Mouse (Mus musculus) erythroid progenitor cell, adult 5-6 weeks (primary cell): ENCODE data around the gene Lyl1. TPM values are rescaled to one million over a fixed set of nuclear protein-coding genes. Genes with fewer than 3 reads are reported as not detected.

Experiments used
- ATAC-seq: replicated peaks from 2 replicates; pipeline ENCODE4 v1.8.0; 2016; ENCODE audit warnings: moderate number of reproducible peaks, mild to moderate bottlenecking, moderate TSS enrichment, inconsistent platforms; ENCODE audit not compliant: poor library complexity, low FRiP score, severe bottlenecking
- total RNA-seq, 2 experiments: library from RNA; stranded (forward) in 1 of 2; stranded (reverse) in 1 of 2; fragments of 150-400 nt in 1 of 2; fragments of 186-747, 209-891 nt in 1 of 2; gene quantifications; 2 replicates each; pipeline versions ENCODE4 v1.2.3 to v1.2.4; 2015 to 2017; ENCODE audit warnings: low replicate concordance in 2 of 2

Lyl1 gene
- total RNA-seq (2015; ENCODE audit: low replicate concordance) (98.7 and 109 TPM in 2 replicates), total RNA-seq (2017; ENCODE audit: low replicate concordance) (54.7 and 70.5 TPM in 2 replicates)

DNA sequence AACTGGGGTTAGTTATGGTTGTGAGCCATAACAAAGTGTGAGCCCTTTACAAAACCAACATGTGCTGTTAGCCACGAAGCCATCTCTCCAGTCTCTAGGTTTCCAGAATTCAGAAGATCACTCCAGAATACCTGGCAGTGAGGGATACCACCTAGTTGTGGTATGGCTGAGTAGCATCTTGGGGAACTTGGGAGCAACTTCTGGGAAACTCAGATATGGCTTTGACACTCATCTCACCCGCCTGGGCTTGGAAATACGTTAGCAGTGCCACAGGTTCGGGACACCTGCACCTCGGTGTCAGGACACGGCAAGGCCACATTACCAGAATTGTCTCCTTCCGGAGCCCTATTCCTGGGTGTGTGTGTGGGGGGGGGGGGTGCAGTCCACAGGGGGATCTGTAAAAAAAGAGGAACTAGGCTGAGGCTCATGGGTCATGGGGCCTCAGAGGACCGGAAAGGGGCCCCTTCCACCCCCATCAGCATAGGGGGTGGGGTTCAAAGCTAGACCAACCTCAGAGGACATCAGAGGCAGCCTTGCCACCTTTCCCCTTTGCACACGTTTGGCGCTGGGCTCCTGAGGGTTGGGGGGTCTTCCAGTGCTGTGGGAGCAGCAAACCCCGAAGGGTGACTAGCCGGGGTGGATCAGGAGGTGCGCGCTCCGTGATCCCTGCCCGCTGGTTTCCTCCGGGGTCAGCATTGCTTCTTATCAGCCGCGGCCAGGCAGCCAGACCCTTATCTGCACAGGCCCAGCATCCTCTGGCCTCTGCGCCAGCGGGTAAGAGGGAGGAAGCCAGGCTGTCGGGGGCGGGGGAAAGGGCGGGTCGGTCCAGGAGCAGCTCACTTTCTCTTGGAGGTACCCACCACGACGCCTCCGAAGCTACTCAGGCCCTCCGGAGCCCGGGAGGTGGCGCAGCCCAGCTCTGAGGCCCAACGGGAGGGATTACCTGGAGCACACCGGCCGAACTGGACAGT, at the start of gene Lyl1:
Lyl1 (plus strand) TSS at position 517 of the 971 bp plus-strand sequence.
- ATAC-seq = peak; percentile 71

DNA sequence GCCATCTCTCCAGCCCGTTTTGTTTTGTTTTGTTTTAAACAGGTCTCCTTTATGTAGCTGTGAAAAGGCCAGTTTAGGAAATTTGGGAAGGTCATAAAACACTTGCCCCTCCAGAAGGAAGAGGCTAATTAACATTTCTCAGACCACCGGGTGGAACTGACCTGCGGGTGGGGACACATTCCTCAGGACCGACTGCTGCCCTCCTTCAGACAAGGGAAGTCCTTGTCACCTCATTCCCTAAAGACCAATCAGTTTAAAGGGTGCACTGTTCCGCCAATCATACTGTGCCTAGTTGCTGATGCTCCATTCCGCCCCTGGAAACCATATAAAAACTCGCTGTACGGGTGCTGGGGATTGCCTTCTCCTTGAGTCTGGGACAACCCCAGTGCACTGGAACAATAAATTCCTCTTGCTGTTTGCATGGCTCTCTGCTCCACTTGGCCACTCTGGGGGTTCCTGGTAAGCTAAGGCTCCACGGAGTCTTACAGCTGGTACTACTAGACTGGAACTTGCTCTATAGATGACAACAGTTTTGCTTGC, 48.1 kb upstream of the Lyl1 start:
- no peak for ATAC-seq

GRCm38 (mm10) chr8:84654597-84654996, 46.7 kb upstream of the Lyl1 start:
- ATAC-seq = no peak

DNA sequence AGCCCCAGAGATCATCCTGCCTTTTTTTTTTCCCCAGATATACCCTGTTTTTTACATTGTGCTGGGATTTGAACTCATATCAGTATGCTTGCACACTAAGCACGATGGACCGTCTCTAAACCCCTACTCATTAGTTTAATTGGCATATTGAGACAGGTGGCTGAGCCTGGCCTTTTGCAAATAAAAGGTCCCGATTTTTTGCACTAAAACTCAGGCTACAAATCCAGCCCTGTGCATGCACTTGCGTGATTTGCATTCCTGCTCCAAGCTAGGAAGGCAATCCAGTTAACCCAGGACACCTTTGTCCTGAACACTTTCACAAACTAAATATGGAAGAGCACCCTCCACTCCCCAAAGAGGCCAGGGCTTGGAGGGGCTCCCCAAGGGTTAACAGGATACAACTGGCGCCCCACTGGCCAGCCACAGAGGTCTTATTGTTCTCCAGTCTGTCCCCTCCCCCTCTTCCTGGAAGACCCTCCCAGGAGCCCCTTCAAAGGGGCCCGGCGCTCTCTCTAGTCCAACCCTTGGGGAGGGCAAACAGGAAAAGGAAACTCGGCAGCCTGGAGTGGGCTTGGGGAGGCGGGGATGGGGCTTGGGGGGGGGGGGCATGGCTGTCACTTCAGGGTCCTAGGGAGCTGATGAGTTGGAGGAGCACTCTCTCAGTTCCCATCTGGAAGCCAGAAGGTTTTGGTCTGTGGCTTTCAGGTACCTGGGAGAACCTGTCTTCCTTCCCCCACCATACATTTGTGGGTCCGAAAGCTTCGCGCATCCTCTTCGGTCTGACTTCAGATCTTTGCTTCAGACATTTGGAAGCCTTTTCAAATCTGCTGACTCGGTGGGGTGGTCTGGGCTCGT, 45.7 kb upstream of the Lyl1 start:
- no peak for ATAC-seq

DNA sequence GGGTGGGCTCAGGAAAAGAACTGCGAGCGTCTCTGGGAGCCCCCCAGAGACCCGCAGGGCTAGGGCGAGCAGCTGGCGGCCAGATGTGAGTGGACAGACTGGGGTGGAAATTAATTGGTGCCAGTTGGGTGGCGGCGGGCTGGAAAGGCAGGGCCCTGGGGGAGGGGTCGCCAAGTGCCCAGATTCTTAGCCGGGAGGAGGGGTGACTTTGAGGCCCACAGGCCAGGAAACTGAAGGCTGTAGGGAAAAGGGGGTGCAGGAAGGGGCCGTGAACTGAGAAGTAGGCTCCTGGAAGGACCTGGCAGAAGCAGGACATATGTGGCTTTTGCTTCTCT, 45.1 kb upstream of the Lyl1 start:
- ATAC-seq = no peak

- peak; percentile 74 for ATAC-seq
These were observed 44.6 kb upstream of the Lyl1 start for GRCm38 (mm10) chr8:84656641-84657126.

GRCm38 (mm10) chr8:84657203-84657602, 44.1 kb upstream of the Lyl1 start:
- ATAC-seq = no peak

DNA sequence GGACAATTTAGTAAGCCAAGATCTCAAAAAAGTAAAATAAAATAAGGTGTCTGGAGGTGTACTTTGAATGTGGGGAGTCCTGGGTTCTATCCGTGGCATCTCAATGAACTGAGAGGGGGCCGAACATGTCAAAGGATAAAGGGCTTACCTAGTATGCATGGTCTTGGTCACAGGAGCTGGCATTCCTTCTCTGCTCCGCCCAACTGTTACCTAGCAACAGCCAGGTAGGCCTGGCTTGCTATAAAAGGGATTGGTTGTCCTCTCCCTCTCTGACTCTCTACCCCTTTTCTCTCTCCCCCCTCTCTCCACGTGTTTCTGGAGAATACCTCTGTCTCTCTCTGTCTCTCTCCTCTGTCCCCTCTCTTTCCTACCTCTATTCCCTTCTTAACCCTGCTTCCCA, 43.6 kb upstream of the Lyl1 start:
- ATAC-seq = no peak

- ATAC-seq = no peak
These were observed 42.3 kb upstream of the Lyl1 start for GRCm38 (mm10) chr8:84658951-84659350.

DNA sequence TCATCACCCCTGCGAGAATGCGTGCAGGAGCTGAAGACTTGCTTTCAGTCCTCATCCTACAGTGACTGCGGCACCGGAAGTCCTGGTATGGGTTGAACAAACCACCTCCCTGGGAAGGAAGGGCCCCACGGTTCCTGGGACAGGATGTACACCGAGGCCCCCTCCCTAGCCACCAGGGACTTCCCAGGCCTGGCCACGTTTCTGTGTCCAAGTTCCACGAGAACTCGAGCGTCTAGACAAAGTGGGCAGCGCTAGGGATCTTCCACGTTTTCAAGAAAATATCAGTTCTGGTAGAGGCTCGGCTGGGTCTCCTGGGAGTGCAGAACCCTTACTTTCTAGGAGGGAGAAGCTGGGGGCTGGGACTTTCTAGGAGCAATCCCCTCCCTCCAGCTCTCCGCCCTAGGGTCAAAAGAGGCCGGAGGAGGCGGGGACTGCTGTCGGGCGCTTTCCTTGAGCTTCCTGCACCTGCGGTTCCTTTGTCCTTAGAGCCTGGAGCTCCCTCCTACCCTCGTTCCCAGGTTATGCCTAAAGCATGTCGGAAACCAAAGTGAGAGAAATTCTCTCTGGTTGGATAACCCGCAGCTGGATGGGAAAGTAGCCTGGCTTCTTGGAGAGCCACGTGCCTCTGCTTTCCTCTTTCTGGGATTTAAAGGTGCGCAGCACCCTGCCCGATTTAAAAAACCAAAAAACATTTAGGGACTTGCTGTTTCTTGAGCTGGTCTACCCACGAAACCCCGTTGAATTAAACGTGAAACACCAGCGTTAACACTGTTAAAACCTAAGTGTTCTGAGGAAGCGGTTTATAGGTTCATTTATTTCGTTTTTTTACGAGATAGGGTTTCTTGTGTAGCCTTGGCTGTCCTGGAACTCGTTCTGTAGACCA, 41.1 kb upstream of the Lyl1 start:
- ATAC-seq = no peak

GRCm38 (mm10) chr8:84660819-84661457, 40.3 kb upstream of the Lyl1 start:
- ATAC-seq = no peak

- ATAC-seq = peak; percentile 47
These were observed 39.8 kb upstream of the Lyl1 start for GRCm38 (mm10) chr8:84661458-84661871.

DNA sequence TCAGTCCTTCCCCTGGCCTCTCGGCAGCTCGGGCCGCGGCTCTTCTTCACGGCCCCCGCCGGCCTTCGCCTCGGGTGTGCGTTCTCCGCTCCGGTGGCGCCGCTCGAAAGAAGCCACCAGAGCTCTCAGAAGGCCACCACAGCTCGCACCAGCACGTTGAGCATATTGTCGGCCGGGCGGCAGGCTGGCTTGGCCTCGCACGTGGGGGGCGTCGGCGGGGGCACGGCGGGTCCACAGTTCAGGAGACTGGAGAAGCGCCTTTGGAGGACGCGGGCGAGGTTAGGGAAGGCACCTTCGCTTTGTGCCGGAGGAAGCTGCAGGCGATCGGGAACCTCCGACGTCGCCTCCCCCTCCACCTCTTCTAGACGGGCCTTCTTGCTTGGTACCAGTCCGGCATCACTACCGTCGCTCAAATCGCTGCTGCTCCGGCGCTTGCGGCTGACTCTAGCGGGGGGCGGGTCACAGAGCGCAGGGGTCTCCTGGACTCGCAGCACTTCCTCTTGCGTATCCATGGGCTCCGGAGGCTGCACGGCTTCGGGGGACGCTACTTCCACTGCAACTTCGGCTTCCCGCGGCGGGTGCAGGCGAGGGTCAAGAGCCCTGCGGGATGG, 39.2 kb upstream of the Lyl1 start:
- ATAC-seq = 0 out of 2 replicates have a peak, but pooled peaks have one; percentile 0

DNA sequence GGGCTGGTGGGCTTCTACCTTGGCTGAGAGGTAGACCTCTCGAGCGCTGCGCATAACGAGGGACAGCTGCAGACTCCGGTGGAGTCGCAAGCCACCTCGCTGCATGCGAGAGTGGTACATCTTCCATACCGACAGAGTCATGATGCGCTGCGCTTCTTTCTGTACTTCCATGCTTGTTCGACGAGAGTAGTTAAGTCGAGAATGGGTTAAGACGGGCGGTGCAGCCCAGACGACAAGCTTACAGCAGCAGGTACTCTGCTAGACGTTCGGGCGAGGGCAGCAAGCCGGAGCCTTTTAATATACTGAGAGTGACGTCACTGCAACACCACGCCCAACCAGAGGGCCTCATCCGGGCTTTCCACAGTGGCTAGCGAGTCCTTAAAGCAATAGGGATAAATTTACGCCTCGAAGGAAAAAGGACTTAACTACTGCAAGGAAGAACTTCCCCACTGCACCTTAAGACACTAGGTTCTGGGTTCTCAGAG, 38.6 kb upstream of the Lyl1 start, which contains the start of gene Ier2:
Ier2 (minus strand) TSS at position 272 of the 485 bp plus-strand sequence.
- ATAC-seq = peak; percentile 69

- ATAC-seq = peak; percentile 65
These were observed 37.6 kb upstream of the Lyl1 start for GRCm38 (mm10) chr8:84663483-84664327.

DNA sequence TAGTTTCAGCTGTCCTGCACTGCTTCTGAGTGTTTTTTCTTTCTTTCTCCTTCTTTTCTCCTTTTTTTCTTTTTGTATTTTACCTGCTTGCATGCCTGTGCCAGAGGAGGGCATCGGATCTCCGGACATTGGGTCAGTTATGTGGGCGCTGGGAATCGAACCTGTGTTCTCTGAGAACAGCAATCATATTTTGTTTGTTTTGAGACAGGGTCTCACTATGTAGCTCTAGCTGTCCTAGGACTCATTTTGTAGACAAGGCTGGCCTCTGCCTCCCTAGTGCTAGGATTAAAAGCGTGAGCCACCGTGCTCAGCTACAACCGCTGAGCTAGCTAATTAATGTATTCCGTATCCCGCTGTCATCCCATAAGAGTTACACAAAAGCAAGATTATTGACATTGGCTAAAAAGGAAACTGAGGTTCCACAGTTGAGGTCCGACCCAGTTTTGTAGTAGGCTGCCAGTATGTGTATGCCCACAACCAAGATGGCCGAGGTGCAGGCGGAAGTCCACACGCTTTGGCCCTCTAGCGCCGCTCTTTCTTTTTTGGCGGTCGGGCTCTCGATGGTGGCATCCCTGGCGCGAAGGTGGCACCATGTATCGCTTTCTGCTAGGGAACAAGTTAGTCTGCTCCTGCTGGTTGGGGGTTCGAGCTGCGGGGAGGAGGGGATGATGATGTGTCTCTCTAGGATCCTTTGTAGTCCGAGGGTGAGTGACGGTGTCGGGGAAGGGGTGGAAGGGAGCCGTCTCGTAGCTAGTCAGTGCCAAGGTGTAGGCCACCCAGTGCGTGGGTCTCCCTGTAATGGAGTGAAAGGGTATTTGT, 36.5 kb upstream of the Lyl1 start:
- peak; percentile 68 for ATAC-seq
